Mouse (Mus musculus) CH12.LX (cell line): ENCODE data around the gene Gm20671.
A peak's percentile ranks its signal among the peaks of the same experiment; 100 is the strongest.

Source experiments
- CHD2 ChIP-seq: IDR thresholded peaks from 2 replicates; pipeline ENCODE4 v1.6.1; 2011; ENCODE audit warnings: low read length, improper control_type of control experiment
- CTCF ChIP-seq, 2 experiments: IDR thresholded peaks in 1 of 2; conservative IDR thresholded peaks in 1 of 2; 2 replicates each; pipeline ENCODE4 v1.5.1; 2011 to 2012; ENCODE audit warnings: low read depth in 2 of 2, low read length in 2 of 2, improper control_type of control experiment in 1 of 2, inconsistent platforms in 1 of 2, mild to moderate bottlenecking in 1 of 2, moderate library complexity in 1 of 2
- EP300 ChIP-seq: IDR thresholded peaks from 2 replicates; pipeline ENCODE4 v1.6.1; 2011; ENCODE audit warnings: low read length, improper control_type of control experiment
- JUND ChIP-seq: conservative IDR thresholded peaks from 2 replicates; pipeline ENCODE4 v1.6.1; 2011; ENCODE audit warnings: low read depth, low read length, improper control_type of control experiment
- KAT2A ChIP-seq: IDR thresholded peaks from 2 replicates; pipeline ENCODE4 v1.6.1; 2012; ENCODE audit warnings: low read length, improper control_type of control experiment, inconsistent platforms; ENCODE audit not compliant: insufficient replicate concordance
- MAZ ChIP-seq: IDR thresholded peaks from 2 replicates; pipeline ENCODE4 v1.6.1; 2012; ENCODE audit warnings: low read depth, mild to moderate bottlenecking, inconsistent platforms, low read length, improper control_type of control experiment, moderate library complexity
- POLR2A ChIP-seq: IDR thresholded peaks from 2 replicates; pipeline ENCODE4 v1.6.1; 2011; ENCODE audit warnings: low read depth, mild to moderate bottlenecking, improper control_type of control experiment, low read length
- RAD21 ChIP-seq: IDR thresholded peaks from 2 replicates; pipeline ENCODE4 v1.6.1; 2011; ENCODE audit warnings: low read depth, mild to moderate bottlenecking, low read length, improper control_type of control experiment, moderate library complexity
- SIN3A ChIP-seq: IDR thresholded peaks from 2 replicates; pipeline ENCODE4 v1.6.1; 2012; ENCODE audit warnings: low read length, improper control_type of control experiment, inconsistent platforms
- ZKSCAN1 ChIP-seq: IDR thresholded peaks from 2 replicates; pipeline ENCODE4 v1.6.1; 2012; ENCODE audit warnings: low read depth, inconsistent platforms, low read length, improper control_type of control experiment, borderline replicate concordance

GRCm38 (mm10) chr5:32747650-32748375 is 79.1 kb downstream of the Gm20671 start:
- TF ChIP-seq ZKSCAN1 = no peak
- TF ChIP-seq MAZ = no peak
- TF ChIP-seq RAD21 = peak; percentile 79
- TF ChIP-seq EP300 = peak; percentile 69
- no peak for TF ChIP-seq KAT2A
- peak; percentile 75 to 82 for TF ChIP-seq CTCF (conservative IDR thresholded peaks at IDR 0.05 in 1 of 2, IDR thresholded peaks at IDR 0.05 in 1 of 2; ENCODE audit: low read depth in 2 of 2, low read length in 2 of 2)
- TF ChIP-seq CHD2 = no peak
- no peak for TF ChIP-seq JUND
- TF ChIP-seq SIN3A = no peak
- no peak for TF ChIP-seq POLR2A
